Mouse (Mus musculus): ENCODE data around the gene Pmp22.
A peak's percentile ranks its signal among the peaks of the same experiment; 100 is the strongest.

The Pmp22 gene

GRCm38 (mm10) chr11:63127513-63127912 lies 1.3 kb upstream of the Pmp22 start:
- no peak for DNase-seq (ENCODE audit: low spot score)

- DNase-seq (ENCODE audit: low spot score), result no peak
Observed at GRCm38 (mm10) chr11:63129375-63129774, 593 bp downstream of the Pmp22 start.

GRCm38 (mm10) chr11:63129840-63130239 lies 1.1 kb downstream of the Pmp22 start:
- DNase-seq (ENCODE audit: low spot score), result no peak

- DNase-seq (ENCODE audit: low spot score), result peak; percentile 38
Observed at GRCm38 (mm10) chr11:63130497-63130896, 1.7 kb downstream of the Pmp22 start.

GRCm38 (mm10) chr11:63131001-63131692 lies 2.4 kb downstream of the Pmp22 start:
- DNase-seq (ENCODE audit: low spot score), result no peak

- no peak for DNase-seq (ENCODE audit: low spot score)
Observed at GRCm38 (mm10) chr11:63131693-63132040, 2.9 kb downstream of the Pmp22 start.

- no peak for DNase-seq (ENCODE audit: low spot score)
Observed at GRCm38 (mm10) chr11:63132151-63132500, 3.3 kb downstream of the Pmp22 start.

- peak; percentile 74 for DNase-seq (ENCODE audit: low spot score)
Observed at GRCm38 (mm10) chr11:63132501-63133435, 4.0 kb downstream of the Pmp22 start.

- DNase-seq (ENCODE audit: low spot score), result no peak
Observed at GRCm38 (mm10) chr11:63134021-63134420, 5.2 kb downstream of the Pmp22 start.

- no peak for DNase-seq (ENCODE audit: low spot score)
Observed at GRCm38 (mm10) chr11:63134742-63135482, 6.1 kb downstream of the Pmp22 start.

GRCm38 (mm10) chr11:63135622-63136021 lies 6.8 kb downstream of the Pmp22 start:
- DNase-seq (ENCODE audit: low spot score), result peak; percentile 96

GRCm38 (mm10) chr11:63136205-63136604 lies 7.4 kb downstream of the Pmp22 start:
- peak; percentile 56 for DNase-seq (ENCODE audit: low spot score)

GRCm38 (mm10) chr11:63136836-63137416 lies 8.1 kb downstream of the Pmp22 start:
- DNase-seq (ENCODE audit: low spot score), result no peak

- no peak for DNase-seq (ENCODE audit: low spot score)
Observed at GRCm38 (mm10) chr11:63138739-63139138, 10.0 kb downstream of the Pmp22 start.

- no peak for DNase-seq (ENCODE audit: low spot score)
Observed at GRCm38 (mm10) chr11:63142311-63142710, 13.5 kb downstream of the Pmp22 start.

- no peak for DNase-seq (ENCODE audit: low spot score)
Observed at GRCm38 (mm10) chr11:63142816-63143215, 14.0 kb downstream of the Pmp22 start.

- DNase-seq (ENCODE audit: low spot score), result no peak
Observed at GRCm38 (mm10) chr11:63143486-63143885, 14.7 kb downstream of the Pmp22 start.

GRCm38 (mm10) chr11:63146601-63147000 lies 17.8 kb downstream of the Pmp22 start:
- no peak for DNase-seq (ENCODE audit: low spot score)

- no peak for DNase-seq (ENCODE audit: low spot score)
Observed at GRCm38 (mm10) chr11:63148276-63148675, 19.5 kb downstream of the Pmp22 start.

- no peak for DNase-seq (ENCODE audit: low spot score)
Observed at GRCm38 (mm10) chr11:63151857-63152256, 23.1 kb downstream of the Pmp22 start.

- no peak for DNase-seq (ENCODE audit: low spot score)
Observed at GRCm38 (mm10) chr11:63157117-63157516, 28.3 kb downstream of the Pmp22 start.

- DNase-seq (ENCODE audit: low spot score), result no peak
Observed at GRCm38 (mm10) chr11:63160926-63161325, 32.1 kb downstream of the Pmp22 start.

Measured in layer of hippocampus, adult 11-12 months (tissue).